In genomic region chr15:61920041-61920440, GRCm38 (mm10) we compare ENCODE assay signal across 23 mouse cellular contexts.
A peak's percentile ranks its signal among the peaks of the same experiment; 100 is the strongest.
DNase-seq lines count a peak whose midpoint lies in the region; ATAC-seq and TF ChIP-seq lines count a peak whose summit lies in the region.
"Had no signal": no experiment of that assay in that cellular context is flagged by ENCODE, and none has a peak within 500 bp of the region (broad histone marks: within the 10 kb centered on the region; RNA-seq: fewer than 3 reads in every experiment).

No protein-coding gene starts in this region.

- TF ChIP-seq CTCF in cerebellum, adult 2 months (IDR thresholded peaks at IDR 0.05; ENCODE audit: borderline replicate concordance, insufficient read depth, low read depth, low read length) = no peak
- no peak for TF ChIP-seq CTCF in heart, adult 2 months (IDR thresholded peaks at IDR 0.05)
- TF ChIP-seq CTCF in midbrain, postnatal 0 days (IDR thresholded peaks at IDR 0.05) = no peak

- TF ChIP-seq EP300 in heart, adult 2 months (IDR thresholded peaks at IDR 0.05; ENCODE audit: insufficient read depth, low read depth, low read length) = no peak

- ATAC-seq in midbrain, postnatal 0 days (ENCODE audit: low FRiP score) = no peak
- no peak for ATAC-seq in midbrain, embryonic 14.5 days (ENCODE audit: low FRiP score, low TSS enrichment)
- ATAC-seq: CD4-positive, CD25-positive, alpha-beta regulatory T cell, adult 4 months; forebrain, embryonic 13.5 days; forebrain, embryonic 15.5 days; forebrain, postnatal 0 days had no signal

- no peak overlapping the region for H3K9ac ChIP-seq in heart, adult 2 months (ENCODE audit: low read depth, low read length)
- H3K9ac ChIP-seq in midbrain, postnatal 0 days (replicated peaks; ENCODE audit: low read length, poor library complexity, severe bottlenecking) = no peak overlapping the region
- no peak overlapping the region for H3K9ac ChIP-seq in midbrain, embryonic 14.5 days (replicated peaks; ENCODE audit: low read length)
- H3K9ac ChIP-seq: embryonic facial prominence, embryonic 12.5 days; forebrain, embryonic 13.5 days; forebrain, embryonic 15.5 days; forebrain, postnatal 0 days had no signal

- no peaks in the 10 kb centered on the region for H3K36me3 ChIP-seq in heart, adult 2 months (ENCODE audit: control insufficient read depth, insufficient read depth, low read length)
- no peaks in the 10 kb centered on the region for H3K36me3 ChIP-seq in midbrain, postnatal 0 days (ENCODE audit: insufficient read depth, low read length)
- no peaks in the 10 kb centered on the region for H3K36me3 ChIP-seq in midbrain, embryonic 14.5 days (ENCODE audit: control insufficient read depth, insufficient read depth, low read length)
- H3K36me3 ChIP-seq: embryonic facial prominence, embryonic 10.5 days; embryonic facial prominence, embryonic 12.5 days; forebrain, embryonic 15.5 days; G1E had no signal

- H3K4me2 ChIP-seq in midbrain, postnatal 0 days (ENCODE audit: low read depth, low read length, poor library complexity, severe bottlenecking) = no peak overlapping the region
- H3K4me2 ChIP-seq in midbrain, embryonic 14.5 days (ENCODE audit: low read length) = no peak overlapping the region
- H3K4me2 ChIP-seq: embryonic facial prominence, embryonic 12.5 days; forebrain, embryonic 13.5 days; forebrain, embryonic 15.5 days had no signal

- no peak for TF ChIP-seq POLR2A in cerebellum, adult 2 months (IDR thresholded peaks at IDR 0.05; ENCODE audit: borderline replicate concordance, insufficient read depth, low read length)
- no peak for TF ChIP-seq POLR2A in heart, adult 2 months (IDR thresholded peaks at IDR 0.05; ENCODE audit: insufficient read depth, low read depth, low read length)

- H3K27ac ChIP-seq in cerebellum, adult 2 months (ENCODE audit: insufficient read depth, low read length) = no peak overlapping the region
- no peak overlapping the region for H3K27ac ChIP-seq in heart, adult 2 months
- H3K27ac ChIP-seq in midbrain, postnatal 0 days (ENCODE audit: low read depth, low read length) = no peak overlapping the region
- H3K27ac ChIP-seq in midbrain, embryonic 14.5 days (replicated peaks; ENCODE audit: low read depth, low read length) = no peak overlapping the region
- H3K27ac ChIP-seq: embryonic facial prominence, embryonic 10.5 days; embryonic facial prominence, embryonic 12.5 days; forebrain, embryonic 13.5 days; forebrain, embryonic 15.5 days had no signal

- intact Hi-C loops in heart, adult 2 months (cut with DNase I) = no loop called here

- 40% methylated on average over 2 of the region's 2 CpGs for WGBS in cerebellum, adult 2 months
- 72% methylated on average over 2 of the region's 2 CpGs for WGBS in heart, adult 2 months
- 72% methylated on average over 2 of the region's 2 CpGs for WGBS in midbrain, postnatal 0 days
- WGBS in midbrain, embryonic 14.5 days = 74% methylated on average over 2 of the region's 2 CpGs

- H3K27me3 ChIP-seq in cerebellum, adult 2 months (ENCODE audit: control insufficient read depth, insufficient read depth, low read length) = no peaks in the 10 kb centered on the region; the same call in 1 of the 2 replicates
- no peaks in the 10 kb centered on the region for H3K27me3 ChIP-seq in heart, adult 2 months (ENCODE audit: control insufficient read depth, insufficient read depth, low read length)
- no peaks in the 10 kb centered on the region for H3K27me3 ChIP-seq in midbrain, postnatal 0 days (ENCODE audit: insufficient read depth, low read length)
- no peaks in the 10 kb centered on the region for H3K27me3 ChIP-seq in midbrain, embryonic 14.5 days (ENCODE audit: control insufficient read depth, insufficient read depth, low read length)
- H3K27me3 ChIP-seq: CH12.LX; embryonic facial prominence, embryonic 12.5 days; forebrain, embryonic 13.5 days; forebrain, embryonic 15.5 days had no signal

- peak; percentile 51 to 65 for DNase-seq in cerebellum, postnatal 10 days
- DNase-seq in cerebellum, adult 2 months = no peak
- DNase-seq in heart, adult 11 months = peak; percentile 29
- no peak for DNase-seq in heart, adult 2 months
- DNase-seq in layer of hippocampus, postnatal 10 days (ENCODE audit: low spot score in 2 of 2) = peak; percentile 9 to 16
- no peak for DNase-seq in layer of hippocampus, postnatal 36 days
- peak; percentile 32 for DNase-seq in midbrain, postnatal 0 days (ENCODE audit: low spot score)
- DNase-seq in midbrain, embryonic 14.5 days = no peak
- DNase-seq: adrenal gland, adult 2 months; adrenal gland, postnatal 14 days; adrenal gland, postnatal 36 days; B cell, adult 2 months; cerebellum, adult 11-12 months; cerebellum, adult 9-10 months; cerebellum, postnatal 25 days; forebrain, postnatal 0 days had no signal

- no peaks in the 10 kb centered on the region for H3K9me3 ChIP-seq in midbrain, postnatal 0 days (ENCODE audit: low read length)
- H3K9me3 ChIP-seq in midbrain, embryonic 14.5 days (ENCODE audit: control insufficient read depth, low read length) = no peaks in the 10 kb centered on the region
- H3K9me3 ChIP-seq: embryonic facial prominence, embryonic 10.5 days; forebrain, embryonic 13.5 days; forebrain, embryonic 15.5 days; G1E had no signal

- no peaks in the 10 kb centered on the region for H3K4me1 ChIP-seq in cerebellum, adult 2 months (ENCODE audit: control insufficient read depth, insufficient read depth, low read length)
- no peaks in the 10 kb centered on the region for H3K4me1 ChIP-seq in heart, adult 2 months (ENCODE audit: control insufficient read depth, insufficient read depth, low read length)
- H3K4me1 ChIP-seq in midbrain, postnatal 0 days (ENCODE audit: insufficient read depth, low read length) = no peaks in the 10 kb centered on the region
- no peaks in the 10 kb centered on the region for H3K4me1 ChIP-seq in midbrain, embryonic 14.5 days (ENCODE audit: control insufficient read depth, insufficient read depth, low read length)
- H3K4me1 ChIP-seq: embryonic facial prominence, embryonic 10.5 days; embryonic facial prominence, embryonic 12.5 days; forebrain, embryonic 13.5 days; forebrain, embryonic 15.5 days had no signal

- H3K79me2 ChIP-seq in heart, adult 2 months (replicated peaks; ENCODE audit: control insufficient read depth, insufficient read depth, low read length) = no peaks in the 10 kb centered on the region

- H3K4me3 ChIP-seq in cerebellum, adult 2 months (replicated peaks; ENCODE audit: insufficient read depth, low read depth, low read length) = no peak overlapping the region
- H3K4me3 ChIP-seq in heart, adult 2 months = no peak overlapping the region
- no peak overlapping the region for H3K4me3 ChIP-seq in midbrain, postnatal 0 days (ENCODE audit: low read depth, low read length)
- no peak overlapping the region for H3K4me3 ChIP-seq in midbrain, embryonic 14.5 days (replicated peaks; ENCODE audit: low read depth, low read length)
- H3K4me3 ChIP-seq: embryonic facial prominence, embryonic 10.5 days; embryonic facial prominence, embryonic 12.5 days; forebrain, embryonic 13.5 days; forebrain, embryonic 15.5 days had no signal

Comparison
In these comparisons a context has a peak if more than half of its experiments do, and no peak if none do; other contexts are left out.
1. DNase-seq: peak in cerebellum, postnatal 10 days (2 of 2), heart, adult 11 months (single experiment), layer of hippocampus, postnatal 10 days (2 of 2) and midbrain, postnatal 0 days (single experiment); none in cerebellum, adult 2 months (0 of 2), heart, adult 2 months (0 of 2), layer of hippocampus, postnatal 36 days (0 of 2) and midbrain, embryonic 14.5 days (single experiment).